Mouse (Mus musculus) heart, adult 2 months (tissue): ENCODE data around the gene Hltf.

Experiments
- CTCF ChIP-seq: fragments of 200-600 bp; IDR thresholded peaks from 2 replicates; pipeline ENCODE4 v1.8.1; 2022; ENCODE audit warnings: antibody characterized with exemption, mild to moderate bottlenecking, moderate library complexity
- EP300 ChIP-seq: fragments of 200-500 bp; IDR thresholded peaks from 2 replicates; pipeline ENCODE4 v1.6.1; 2011; ENCODE audit warnings: low read depth, low read length, control low read depth; ENCODE audit not compliant: insufficient read depth

DNA sequence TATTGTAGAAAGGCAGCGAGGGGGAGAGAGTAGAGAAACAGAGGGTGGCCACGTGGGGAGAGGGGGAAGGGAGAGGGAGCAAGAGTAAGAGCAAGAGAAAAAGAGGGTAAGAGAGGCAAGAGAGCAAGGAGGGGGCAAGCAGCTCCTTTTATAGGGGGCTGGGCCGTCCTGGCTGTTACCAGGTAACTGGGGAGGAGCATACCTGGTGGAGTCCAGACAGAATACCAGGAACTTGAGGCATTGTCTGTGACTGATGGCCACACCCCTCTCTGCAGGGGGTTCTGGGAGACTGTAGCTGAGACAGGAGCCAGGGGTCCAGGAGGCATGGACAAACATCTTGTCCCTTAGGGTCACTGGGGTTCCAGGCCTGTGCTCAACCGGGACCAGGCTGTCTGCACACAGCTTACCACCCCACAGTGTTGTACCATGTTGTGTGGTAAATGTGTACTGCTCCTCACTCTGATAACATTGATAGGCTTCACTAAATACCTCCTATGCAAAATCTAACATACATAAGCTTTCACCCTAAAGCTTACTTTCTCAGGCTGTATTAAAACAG lies 62.2 kb downstream of the Hltf start:
- no peak for TF ChIP-seq EP300
- no peak for TF ChIP-seq CTCF
